Mouse (Mus musculus): Measurements from ENCODE around the gene Rbfox1.
A peak's percentile ranks its signal among the peaks of the same experiment; 100 is the strongest.

The Rbfox1 gene

DNA sequence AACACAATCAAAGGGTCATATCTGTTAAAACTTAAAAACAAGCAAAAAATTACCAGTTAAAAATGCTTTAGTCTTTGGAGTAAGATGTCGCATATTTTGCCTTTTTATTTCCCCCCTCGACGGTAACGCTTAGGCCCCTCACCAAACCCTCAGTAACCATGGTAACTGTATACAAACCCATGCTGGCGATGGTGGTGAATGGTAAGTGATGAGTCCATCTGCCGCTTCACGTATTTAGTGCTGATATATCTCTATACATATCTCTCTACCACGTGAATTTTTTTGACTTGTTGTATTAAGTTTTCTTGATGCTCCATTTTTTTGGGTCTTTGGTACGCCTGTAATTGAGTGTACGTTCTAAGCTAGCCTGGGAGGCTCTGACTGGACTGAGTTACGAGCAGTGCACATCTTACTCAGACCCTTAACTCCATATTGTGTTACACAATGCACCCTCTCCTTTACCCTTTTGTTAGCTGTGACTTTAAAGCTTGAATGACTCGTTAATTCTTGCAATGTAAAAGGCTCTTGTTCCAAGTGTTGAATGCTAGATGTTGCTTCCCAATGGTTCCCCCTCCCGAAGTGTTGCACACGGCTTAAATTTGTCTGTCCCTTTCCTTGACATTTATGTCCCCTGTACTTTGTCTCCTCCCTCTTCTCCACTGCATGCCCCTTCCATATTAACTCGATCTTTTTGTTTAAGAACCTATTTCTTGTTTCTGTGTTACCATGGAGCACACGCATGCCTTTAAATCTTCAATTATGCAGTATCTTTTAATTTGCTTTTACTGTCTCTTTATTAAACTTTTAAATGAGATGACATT is 1408.0 kb downstream of the Rbfox1 start:
- no peak for DNase-seq

DNA sequence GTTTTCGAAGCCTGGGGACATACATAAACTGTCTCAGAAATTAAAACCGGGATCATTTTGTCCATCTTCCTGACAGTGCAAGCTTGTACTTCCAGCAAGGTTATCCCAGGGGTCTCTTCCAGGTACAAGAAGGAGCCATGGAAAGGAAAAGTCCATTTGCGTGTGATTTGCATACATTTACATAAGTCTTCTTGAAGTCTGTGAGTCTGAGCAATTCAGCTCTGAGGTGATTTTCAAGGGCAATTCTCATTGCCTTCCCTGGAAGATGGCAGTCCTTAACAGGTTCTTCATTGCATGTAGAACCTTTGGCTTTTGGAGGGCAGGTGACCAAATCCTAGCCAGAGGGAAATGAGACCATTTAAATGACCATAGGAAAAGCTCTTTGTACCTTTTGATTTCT is 1417.3 kb downstream of the Rbfox1 start:
- DNase-seq, result no peak

- DNase-seq, result peak; percentile 57
Observed at GRCm38 (mm10) chr16:7329196-7329595, 1444.0 kb downstream of the Rbfox1 start.

DNA sequence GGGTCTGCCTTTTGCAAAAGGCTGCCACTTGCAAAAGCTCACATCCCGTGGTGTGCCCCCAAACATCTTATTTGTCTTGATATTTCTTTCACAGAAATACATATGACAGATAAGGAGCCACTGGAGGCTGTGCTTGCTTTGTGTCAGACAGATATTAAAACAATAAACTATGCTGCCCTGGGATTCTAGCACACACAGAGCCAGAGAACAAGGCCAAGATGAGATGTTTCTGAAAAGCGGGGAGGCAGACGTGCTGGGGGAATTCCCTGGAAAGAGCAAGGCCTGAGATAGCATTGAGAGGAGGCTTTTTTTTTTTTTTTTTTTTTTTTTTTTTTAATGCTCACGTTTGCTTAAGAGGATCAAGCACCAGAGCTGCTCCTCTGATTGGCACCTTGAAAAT is 1456.0 kb downstream of the Rbfox1 start:
- no peak for DNase-seq

- no peak for DNase-seq
Observed at GRCm38 (mm10) chr16:7345298-7345697, 1460.1 kb downstream of the Rbfox1 start.

- DNase-seq, result no peak
Observed at GRCm38 (mm10) chr16:7346001-7346625, 1461.0 kb downstream of the Rbfox1 start.

- DNase-seq, result no peak
Observed at GRCm38 (mm10) chr16:7347522-7348165, 1462.5 kb downstream of the Rbfox1 start.

DNA sequence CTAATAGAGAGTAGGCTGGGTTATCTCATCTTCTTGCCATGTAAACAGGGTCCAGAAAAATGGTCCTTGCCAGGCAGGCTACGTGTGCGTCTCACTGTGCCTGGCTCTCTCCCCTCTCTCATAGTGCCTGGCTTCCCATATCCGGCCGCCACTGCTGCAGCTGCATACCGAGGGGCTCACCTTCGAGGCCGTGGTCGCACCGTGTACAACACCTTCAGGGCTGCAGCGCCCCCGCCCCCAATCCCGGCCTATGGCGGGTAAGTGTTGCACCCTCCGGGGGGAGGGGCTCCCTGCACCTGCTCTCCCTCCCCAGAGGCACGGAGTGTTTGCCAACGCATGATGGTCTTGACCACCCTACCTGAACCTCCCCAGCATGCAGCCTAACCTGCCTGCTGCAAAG is 1467.7 kb downstream of the Rbfox1 start:
- no peak for DNase-seq

DNA sequence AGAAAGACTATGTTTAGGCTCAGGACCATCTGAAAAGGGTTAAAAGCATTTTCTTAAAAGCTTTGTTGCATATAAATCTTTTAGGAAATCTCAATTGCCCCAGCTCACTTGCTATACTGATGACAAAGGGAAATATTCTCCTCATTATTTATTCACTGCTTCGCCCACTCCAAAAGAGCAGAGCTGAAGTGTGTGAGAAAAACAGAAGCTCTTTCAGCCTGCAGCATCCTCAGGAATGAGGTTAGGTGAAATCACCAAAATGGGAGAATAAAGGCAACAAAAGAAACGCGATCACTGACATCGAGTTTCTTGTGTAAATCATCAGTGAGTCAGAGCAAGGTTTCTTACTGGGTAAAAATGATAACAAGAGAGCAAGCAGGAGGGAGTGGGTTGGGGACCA is 1469.0 kb downstream of the Rbfox1 start:
- no peak for DNase-seq

DNA sequence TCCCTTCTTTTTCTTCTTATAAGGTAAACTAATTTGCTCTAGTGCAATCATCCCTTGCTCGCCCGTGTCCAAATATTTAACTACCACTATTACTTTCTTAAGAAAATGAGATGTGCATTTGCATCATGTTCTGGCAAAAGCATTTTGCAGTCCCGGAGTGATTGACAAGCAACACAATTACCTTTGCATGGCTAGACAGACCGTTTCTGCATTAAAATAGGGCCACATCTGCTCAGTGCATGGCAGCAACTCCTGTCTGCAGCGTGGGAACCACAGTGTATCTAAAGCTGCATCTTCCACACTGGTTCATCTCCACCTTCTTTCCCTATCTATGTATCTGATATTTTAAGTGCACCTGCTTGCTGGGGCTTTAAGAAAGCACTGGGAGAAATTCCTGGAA is 1473.9 kb downstream of the Rbfox1 start:
- DNase-seq, result no peak

DNA sequence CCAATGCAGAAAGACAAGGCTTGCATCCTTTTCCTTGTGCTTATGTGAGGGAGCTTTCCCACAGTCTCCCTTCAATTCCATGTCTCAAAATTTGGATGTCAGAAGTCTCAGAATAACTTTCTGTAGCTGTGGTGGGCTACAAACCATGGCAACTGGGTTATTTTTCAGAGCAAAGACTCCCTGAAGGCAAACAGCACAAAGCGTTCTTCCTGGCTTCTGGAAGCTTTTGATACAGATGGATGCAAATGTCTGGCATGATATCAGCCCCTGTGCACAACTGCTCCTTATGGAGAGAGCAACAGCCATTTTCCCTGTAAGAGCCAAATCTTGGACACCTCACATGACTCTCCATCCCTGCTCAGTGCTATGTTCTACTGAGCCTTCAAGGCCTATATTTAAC is 1475.6 kb downstream of the Rbfox1 start:
- DNase-seq, result no peak

DNA sequence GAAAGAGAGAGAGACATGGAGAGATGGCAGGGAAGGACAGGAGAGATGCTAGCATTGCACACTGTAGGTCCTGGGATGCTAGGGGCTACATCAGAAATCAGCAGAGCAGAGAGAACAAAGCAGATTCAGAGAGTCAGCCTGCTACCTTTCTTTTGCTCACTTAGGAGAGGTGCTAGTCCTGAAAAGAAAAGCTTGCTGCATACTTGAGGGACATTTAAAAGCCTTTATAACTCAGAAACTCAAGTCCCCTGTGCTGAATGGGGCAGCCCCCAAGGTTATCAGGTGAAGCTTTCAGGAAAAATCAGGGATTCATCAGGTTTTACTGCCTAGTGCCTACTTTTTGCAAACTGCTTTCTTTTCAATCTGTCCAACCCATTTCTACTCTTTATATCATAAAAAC is 1480.7 kb downstream of the Rbfox1 start:
- no peak for DNase-seq

DNA sequence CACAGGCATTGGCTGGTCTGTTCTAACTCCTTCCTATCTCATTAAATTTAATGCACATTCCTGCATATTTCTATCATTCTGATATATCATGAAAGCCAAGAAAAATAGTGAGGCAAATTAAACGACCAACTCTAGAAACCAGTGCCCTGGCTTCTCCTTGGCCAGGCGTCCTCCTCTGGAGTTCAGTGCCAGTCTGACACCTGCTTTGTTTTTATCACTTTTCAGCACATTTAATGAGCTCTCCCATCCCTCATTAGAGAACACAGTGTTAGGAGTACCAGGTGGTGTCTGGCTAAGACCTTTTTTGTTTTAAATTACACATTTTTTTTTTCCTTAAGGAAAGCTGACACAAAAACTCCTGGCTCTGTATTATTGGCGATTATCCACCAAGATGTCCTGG is 1489.0 kb downstream of the Rbfox1 start:
- no peak for DNase-seq

DNA sequence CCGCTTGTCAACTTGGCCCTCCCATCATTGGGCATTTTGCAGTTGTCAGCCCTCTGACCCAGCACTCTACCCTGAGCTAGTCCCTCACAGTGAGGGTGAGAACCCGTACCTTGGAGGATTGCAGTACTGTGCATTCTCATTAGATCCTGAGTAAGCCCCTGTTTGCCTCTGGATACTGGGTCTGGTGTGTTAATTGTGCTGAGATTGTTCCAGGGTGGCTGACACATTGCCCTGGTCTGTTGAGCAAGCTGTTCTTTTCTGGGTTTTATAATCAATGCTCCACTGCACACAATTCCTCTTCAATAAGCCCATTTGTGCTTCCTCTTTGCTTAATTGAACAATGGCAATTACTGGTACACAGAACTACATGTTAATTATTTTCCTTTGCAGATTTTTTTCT is 1489.5 kb downstream of the Rbfox1 start:
- DNase-seq, result no peak

- no peak for DNase-seq
Observed at GRCm38 (mm10) chr16:7396101-7396500, 1510.9 kb downstream of the Rbfox1 start.

DNA sequence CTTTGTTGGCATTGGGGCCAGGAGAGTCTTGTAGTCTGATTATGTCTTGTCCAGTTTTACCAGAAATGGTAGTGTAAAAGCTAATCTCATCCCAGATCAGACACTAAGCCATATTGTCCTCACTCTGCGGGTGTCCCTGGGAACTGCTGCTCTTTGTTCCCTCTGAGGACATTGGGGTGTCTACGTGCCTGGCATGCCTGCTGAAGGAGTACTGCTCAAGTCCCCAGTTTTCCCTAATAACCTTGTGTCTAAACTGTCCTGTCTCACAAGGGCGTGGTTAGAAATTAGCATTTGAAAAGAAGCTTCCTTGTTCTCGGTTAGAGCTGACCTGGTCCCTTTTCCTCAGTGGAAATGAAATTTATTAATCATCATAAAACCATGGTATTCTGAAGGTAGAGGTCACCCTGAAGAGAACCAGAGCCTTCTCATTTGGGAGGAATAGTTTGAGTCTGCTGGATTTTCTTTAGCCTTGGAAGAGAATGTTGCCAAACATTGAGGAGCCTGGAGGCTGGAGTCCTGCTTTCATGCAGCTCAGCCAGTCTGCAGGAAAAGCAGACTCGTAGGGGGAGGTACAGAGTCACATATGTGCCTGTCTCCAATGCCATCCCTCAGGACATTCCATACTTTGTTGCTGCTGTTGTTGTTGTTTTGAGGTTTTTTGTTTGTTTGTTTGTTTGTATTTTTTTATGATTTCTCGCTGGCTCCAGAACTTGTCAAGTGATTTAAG is 1519.8 kb downstream of the Rbfox1 start:
- DNase-seq, result no peak

DNA sequence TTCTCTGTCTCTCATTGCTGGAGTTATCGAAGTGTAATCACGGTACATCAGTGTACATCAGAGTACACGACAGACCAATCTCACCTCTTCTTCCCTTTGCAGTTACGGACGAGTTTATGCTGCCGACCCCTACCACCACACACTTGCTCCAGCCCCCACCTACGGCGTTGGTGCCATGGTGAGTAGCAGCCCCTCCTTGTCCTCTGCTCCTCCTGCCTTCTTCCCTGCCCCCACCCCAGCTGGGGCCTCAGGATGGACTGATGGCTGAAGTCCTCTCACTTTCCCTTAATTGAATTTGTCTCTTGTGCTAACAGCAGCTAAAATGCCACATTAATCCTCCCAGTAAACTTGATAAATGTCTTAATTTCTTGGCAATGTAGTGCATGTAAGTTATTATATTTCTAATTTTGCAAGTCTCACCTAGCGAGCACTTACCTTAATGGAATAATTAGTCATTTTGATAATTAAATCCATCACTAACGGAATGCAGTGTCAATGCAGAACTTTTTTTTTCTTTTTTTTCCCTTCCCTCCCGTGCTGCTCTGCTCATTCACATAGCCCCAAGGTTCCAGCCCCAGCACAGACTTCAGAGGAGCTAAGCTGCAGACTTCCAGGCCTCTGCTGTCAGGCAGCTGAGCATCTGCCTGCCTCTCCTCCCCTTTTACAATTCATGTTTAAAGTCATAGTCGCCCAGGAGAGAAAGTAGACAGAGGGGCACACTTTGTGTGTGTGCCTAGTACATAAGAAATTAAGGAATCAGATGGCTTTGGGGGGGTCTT is 1522.9 kb downstream of the Rbfox1 start:
- no peak for DNase-seq

- no peak for DNase-seq
Observed at GRCm38 (mm10) chr16:7419655-7420281, 1534.6 kb downstream of the Rbfox1 start.

DNA sequence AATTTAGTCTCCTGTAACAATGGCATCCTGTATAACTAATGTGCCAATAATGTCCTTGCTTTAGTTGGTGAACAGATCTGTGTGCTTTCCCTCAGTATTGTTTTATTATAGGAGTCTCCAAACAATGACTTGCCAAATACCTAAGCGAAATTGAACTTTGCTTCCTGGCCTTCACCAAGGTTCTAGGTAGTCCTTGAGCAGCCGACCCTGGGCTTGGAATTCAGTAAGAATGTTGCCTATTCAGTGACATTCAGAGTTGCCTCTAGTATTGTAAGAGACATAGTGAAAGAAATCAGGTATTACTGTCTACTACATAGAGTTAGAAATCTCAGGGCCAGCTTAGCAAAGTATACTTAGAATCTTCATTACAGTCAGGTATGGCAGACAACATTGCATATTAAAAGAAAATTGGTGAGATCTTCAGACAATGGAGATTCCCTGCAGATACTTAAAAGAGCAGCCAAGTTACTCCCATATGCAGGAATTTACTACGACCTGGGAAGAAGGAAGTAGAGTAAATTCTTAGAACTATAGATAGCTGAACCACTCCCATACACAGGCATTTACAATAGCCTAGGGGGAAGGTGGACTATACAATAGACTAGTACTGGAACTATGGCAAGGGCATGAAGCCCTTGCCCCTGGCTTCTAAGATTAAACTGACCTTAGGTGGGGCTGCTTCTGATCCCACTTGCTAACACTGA is 1540.4 kb downstream of the Rbfox1 start:
- DNase-seq, result no peak

DNA sequence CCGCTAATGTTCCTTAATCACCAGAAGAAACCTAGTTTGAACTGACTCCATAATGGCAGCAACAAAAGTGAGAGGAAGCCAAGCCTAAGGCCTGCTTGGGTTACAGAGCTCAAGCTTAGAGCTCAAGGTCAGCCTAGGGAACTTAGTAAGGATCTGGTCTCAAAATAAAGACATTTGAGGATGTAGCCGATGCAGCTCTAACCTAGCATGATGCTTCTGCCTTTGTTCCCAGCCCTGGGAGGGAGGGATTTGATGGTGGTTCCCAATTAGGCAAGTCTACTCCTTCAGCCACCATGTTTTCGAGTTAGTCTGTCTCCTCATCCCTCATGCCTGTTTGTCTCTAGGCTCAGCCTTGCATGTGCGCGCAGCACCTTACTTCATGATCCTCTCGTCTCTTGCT is 1548.1 kb downstream of the Rbfox1 start:
- DNase-seq, result no peak

GRCm38 (mm10) chr16:7446791-7447290 is 1561.7 kb downstream of the Rbfox1 start:
- DNase-seq, result no peak
